Mouse (Mus musculus): ENCODE data around the gene Rbm25.

DNA sequence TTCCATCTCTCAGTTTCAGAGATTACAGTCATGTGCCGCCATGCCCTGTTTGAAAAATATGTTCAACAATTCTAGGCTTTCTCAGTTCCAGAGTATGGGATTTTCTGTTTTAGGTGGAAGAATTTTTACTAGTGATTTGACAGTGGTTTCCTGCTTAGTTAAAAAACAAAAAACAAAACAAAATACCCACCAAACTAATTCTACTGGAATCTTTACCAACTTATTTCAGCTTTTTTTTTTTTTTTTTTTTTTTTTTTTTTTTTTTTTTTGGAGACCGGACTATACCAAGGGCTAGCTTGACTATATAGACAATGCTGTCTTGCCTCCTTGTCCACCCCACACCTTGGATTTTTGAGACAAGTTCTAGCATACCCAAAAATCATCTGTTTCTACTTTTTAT lies 10.2 kb downstream of the Rbm25 start:
- TF ChIP-seq CTCF (IDR thresholded peaks at IDR 0.05) (no peak), POLR2A (IDR thresholded peaks at IDR 0.05; ENCODE audit: insufficient read depth, low read depth, low read length) (no peak)

Measured in heart, adult 2 months (tissue).